Mouse (Mus musculus) bone marrow, adult 2 months (tissue): ENCODE results near the gene Lypd6b.

Source experiments
- CTCF ChIP-seq: fragments of 200-500 bp; IDR thresholded peaks from 2 replicates; pipeline ENCODE4 v1.5.1; 2011; ENCODE audit warnings: low read length, control low read depth; ENCODE audit not compliant: control insufficient read depth, insufficient read depth
- POLR2A ChIP-seq: fragments of 200-500 bp; IDR thresholded peaks from 2 replicates; pipeline ENCODE4 v1.6.1; 2011; ENCODE audit warnings: low read depth, mild to moderate bottlenecking, control low read depth, low read length, borderline replicate concordance; ENCODE audit not compliant: control insufficient read depth

- TF ChIP-seq CTCF: no peak
- no peak for TF ChIP-seq POLR2A
Measured at GRCm38 (mm10) chr2:49809496-49809895, 22.0 kb downstream of the Lypd6b start.
